7 mouse cellular contexts compared by ENCODE assay signal in genomic region chr3:122984249-122985182, GRCm38 (mm10). TPM values are rescaled to one million over a fixed set of nuclear protein-coding genes. Genes with fewer than 3 reads are reported as not detected.
A peak's percentile ranks its signal among the peaks of the same experiment; 100 is the strongest.
DNase-seq lines count a peak whose midpoint lies in the region; ATAC-seq lines count a peak whose summit lies in the region.

Gene Usp53 (minus strand): TSS chr3:122984510.

- peak; percentile 95 to 97 for DNase-seq in adrenal gland, postnatal 36 days
- DNase-seq in heart, adult 11 months = peak; percentile 100
- peak; percentile 94 for DNase-seq in kidney, adult 18-20 months
- DNase-seq in limb, embryonic 10.5 days (ENCODE audit: low spot score) = peak; percentile 99
- DNase-seq in skeletal muscle tissue, adult 2 months (ENCODE audit: low read depth, low spot score) = peak; percentile 95

- H3K27ac ChIP-seq in embryonic facial prominence, embryonic 12.5 days = peak within 1 kb of the TSS; percentile 96
- H3K27ac ChIP-seq in limb, embryonic 10.5 days = peak within 1 kb of the TSS; percentile 99
- H3K27ac ChIP-seq in midbrain, embryonic 12.5 days (replicated peaks) = peak within 1 kb of the TSS; percentile 91

- H3K4me2 ChIP-seq in embryonic facial prominence, embryonic 12.5 days (replicated peaks) = peak within 1 kb of the TSS; percentile 60
- H3K4me2 ChIP-seq in midbrain, embryonic 12.5 days (replicated peaks) = peak within 1 kb of the TSS; percentile 71

- WGBS in embryonic facial prominence, embryonic 12.5 days = under 1% methylated on average over 94 of the region's 94 CpGs
- WGBS in limb, embryonic 10.5 days = under 1% methylated on average over 93 of the region's 94 CpGs
- WGBS in midbrain, embryonic 12.5 days = under 1% methylated on average over 85 of the region's 94 CpGs

- no peaks in the 10 kb centered on the region for H3K27me3 ChIP-seq in embryonic facial prominence, embryonic 12.5 days
- no peaks in the 10 kb centered on the region for H3K27me3 ChIP-seq in limb, embryonic 10.5 days (ENCODE audit: low read depth, poor library complexity, severe bottlenecking)
- no peaks in the 10 kb centered on the region for H3K27me3 ChIP-seq in midbrain, embryonic 12.5 days

- peak within 1 kb of the TSS; percentile 84 for H3K4me3 ChIP-seq in embryonic facial prominence, embryonic 12.5 days
- peak within 1 kb of the TSS; percentile 87 for H3K4me3 ChIP-seq in limb, embryonic 10.5 days
- peak within 1 kb of the TSS; percentile 88 for H3K4me3 ChIP-seq in midbrain, embryonic 12.5 days

- no peaks in the 10 kb centered on the region for H3K36me3 ChIP-seq in embryonic facial prominence, embryonic 12.5 days
- H3K36me3 ChIP-seq in limb, embryonic 10.5 days = no peaks in the 10 kb centered on the region
- no peaks in the 10 kb centered on the region for H3K36me3 ChIP-seq in midbrain, embryonic 12.5 days

- H3K9me3 ChIP-seq in embryonic facial prominence, embryonic 12.5 days = no peaks in the 10 kb centered on the region
- H3K9me3 ChIP-seq in limb, embryonic 10.5 days (replicated peaks) = no peaks in the 10 kb centered on the region
- no peaks in the 10 kb centered on the region for H3K9me3 ChIP-seq in midbrain, embryonic 12.5 days

- peaks cover 5% of the 10 kb centered on the region; the same call in 1 of the 2 replicates for H3K4me1 ChIP-seq in embryonic facial prominence, embryonic 12.5 days
- peaks cover 15% of the 10 kb centered on the region for H3K4me1 ChIP-seq in limb, embryonic 10.5 days
- H3K4me1 ChIP-seq in midbrain, embryonic 12.5 days = peaks cover 8% of the 10 kb centered on the region; the same call in 1 of the 2 replicates

- peak; percentile 98 for ATAC-seq in embryonic facial prominence, embryonic 12.5 days (ENCODE audit: insufficient number of reproducible peaks, insufficient read depth, low FRiP score, low TSS enrichment)
- peak; percentile 97 for ATAC-seq in midbrain, embryonic 12.5 days (ENCODE audit: low FRiP score, low read depth)

- H3K9ac ChIP-seq in embryonic facial prominence, embryonic 12.5 days = peak within 1 kb of the TSS; percentile 84
- H3K9ac ChIP-seq in midbrain, embryonic 12.5 days (replicated peaks) = peak within 1 kb of the TSS; percentile 86

RNA-seq across cellular contexts. Expression of gene Usp53, which starts in this region (rescaled TPM):
- 10 to 100 TPM; 34.9 to 39.2 TPM for total RNA-seq in adrenal gland, postnatal 36 days (2021)
- 5.1 and 8.5 TPM in 2 replicates for polyA plus RNA-seq in embryonic facial prominence, embryonic 12.5 days (2016; fragmentation: Nextera tagmentation; extraction: Ambion mirVana)
- 5.4 and 6.3 TPM in 2 replicates for polyA plus RNA-seq in limb, embryonic 10.5 days (2016; fragmentation: Nextera tagmentation; extraction: Ambion mirVana)
- 5.1 and 5.3 TPM in 2 replicates for polyA plus RNA-seq in midbrain, embryonic 12.5 days (2016; fragmentation: Nextera tagmentation; extraction: Ambion mirVana)

Comparison
In these comparisons a context has a peak if more than half of its experiments do, and no peak if none do; other contexts are left out.
1. Peak in every context shown above with its lines: DNase-seq, ATAC-seq, H3K4me3 ChIP-seq and H3K27ac ChIP-seq.